Mouse (Mus musculus): ENCODE measurements at regions not wholly inside any gene's neighbourhood (a gene's known extent, or its start where the extent isn't known, plus 50 kb on each side); places are given as distances from the start of the nearest gene placed in this dataset.

DNA sequence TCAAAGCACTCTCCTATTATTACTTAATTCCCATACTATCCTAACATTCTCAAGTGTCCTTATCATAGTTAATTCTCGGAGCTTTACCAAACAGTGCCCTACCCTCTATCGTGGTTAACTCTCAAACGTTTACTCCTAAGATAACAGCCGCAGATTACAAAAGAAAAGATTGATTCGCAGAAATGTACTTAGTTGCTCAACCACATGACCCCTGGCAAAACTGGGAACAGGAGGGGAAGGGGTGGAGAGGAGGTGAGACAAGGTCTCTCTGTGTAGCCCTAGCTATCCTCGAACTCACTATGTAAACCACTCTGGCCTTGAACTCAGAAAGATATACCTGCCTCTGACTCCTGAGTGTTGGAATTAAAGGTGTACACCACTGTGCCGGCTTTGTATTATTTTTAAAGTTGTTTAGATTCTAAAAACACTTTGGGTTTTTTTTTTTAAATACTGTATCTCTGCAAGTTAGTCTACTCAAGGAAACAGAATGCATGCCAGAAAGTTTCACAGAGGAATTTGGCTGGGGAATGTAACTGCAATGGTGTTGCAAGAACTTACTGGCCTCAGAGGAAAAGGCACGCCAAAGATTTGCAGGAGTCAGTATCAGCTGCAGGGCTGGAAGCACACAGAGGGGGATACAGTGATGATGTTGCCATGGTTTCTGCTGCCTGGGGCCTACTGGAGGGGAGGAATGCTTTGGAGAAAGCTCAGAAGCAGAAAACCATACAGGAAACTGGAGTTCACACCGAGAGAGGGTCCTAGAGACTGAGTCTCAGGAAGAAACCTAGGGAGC, 273.0 kb downstream of the Basp1 start:
- TF ChIP-seq E2F4 (IDR thresholded peaks at IDR 0.05; ENCODE audit: insufficient replicate concordance, low read depth, low read length) (no peak), POLR2A (IDR thresholded peaks at IDR 0.05; ENCODE audit: low read depth, low read length) (no peak), CTCF (conservative IDR thresholded peaks at IDR 0.05 in 1 of 2, IDR thresholded peaks at IDR 0.05 in 1 of 2; ENCODE audit: low read depth in 2 of 2, low read length in 2 of 2) (no peak), ZC3H11A (IDR thresholded peaks at IDR 0.05; ENCODE audit: low read depth, low read length) (no peak), NELFE (IDR thresholded peaks at IDR 0.05; ENCODE audit: low read depth, low read length) (no peak), SIN3A (IDR thresholded peaks at IDR 0.05; ENCODE audit: low read length) (no peak), POLR2AphosphoS2 (IDR thresholded peaks at IDR 0.05; ENCODE audit: low read depth, low read length) (no peak), EP300 (IDR thresholded peaks at IDR 0.05; ENCODE audit: low read length) (no peak), MXI1 (IDR thresholded peaks at IDR 0.05; ENCODE audit: low read depth, low read length) (no peak), RAD21 (IDR thresholded peaks at IDR 0.05; ENCODE audit: low read depth, low read length) (no peak), TBP (conservative IDR thresholded peaks at IDR 0.05; ENCODE audit: low read depth, low read length) (no peak), CHD2 (IDR thresholded peaks at IDR 0.05; ENCODE audit: low read length) (no peak)

Measured in CH12.LX (cell line).